Mouse (Mus musculus) embryonic facial prominence, embryonic 14.5 days (tissue): ENCODE results near the gene Rad51b. TPM values are rescaled to one million over a fixed set of nuclear protein-coding genes. Genes with fewer than 3 reads are reported as not detected.

Source experiments
- ATAC-seq: fragments of 200-750 bp; cut with Nextera tagmentation; 2 replicates; pipeline ENCODE4 v1.8.0; 2017; ENCODE audit warnings: low read depth, moderate number of reproducible peaks, moderate TSS enrichment
- DNase-seq: peaks from one replicate; pipeline ENCODE4 v3.0.0-alpha.2; 2015; ENCODE audit warnings: low spot score
- H3K27ac ChIP-seq: fragments of 300-500 bp; sonication (generic); replicated peaks from 2 replicates; pipeline ENCODE4 v1.5.1; 2014; ENCODE audit warnings: low read depth, mild to moderate bottlenecking, low read length, moderate library complexity
- H3K27me3 ChIP-seq: fragments of 300-500 bp; sonication (generic); replicated peaks from 2 replicates; pipeline ENCODE4 v1.6.1; 2014; ENCODE audit warnings: low read length; ENCODE audit not compliant: control insufficient read depth, insufficient read depth
- H3K36me3 ChIP-seq: fragments of 300-500 bp; sonication (generic); 2 replicates; pipeline ENCODE4 v1.6.1; 2014; ENCODE audit warnings: low read length, mixed read lengths; ENCODE audit not compliant: control insufficient read depth, insufficient read depth
- H3K4me1 ChIP-seq: fragments of 300-500 bp; sonication (generic); 2 replicates; pipeline ENCODE4 v1.6.1; 2014; ENCODE audit warnings: antibody characterized with exemption, low read length; ENCODE audit not compliant: control insufficient read depth, insufficient read depth
- H3K4me2 ChIP-seq: fragments of 300-500 bp; sonication (generic); 2 replicates; pipeline ENCODE4 v1.6.1; 2014; ENCODE audit warnings: low read depth, mild to moderate bottlenecking, low read length, moderate library complexity, mixed read lengths
- H3K4me3 ChIP-seq: fragments of 300-500 bp; sonication (generic); 2 replicates; pipeline ENCODE4 v1.5.1; 2014; ENCODE audit warnings: low read depth, mild to moderate bottlenecking, low read length
- H3K9ac ChIP-seq: fragments of 300-500 bp; sonication (generic); 2 replicates; pipeline ENCODE4 v1.6.1; 2014; ENCODE audit warnings: low read depth, mild to moderate bottlenecking, low read length, moderate library complexity, mixed read lengths
- H3K9me3 ChIP-seq: fragments of 300-500 bp; sonication (generic); 2 replicates; pipeline ENCODE4 v1.6.1; 2016; ENCODE audit warnings: low read length; ENCODE audit not compliant: control insufficient read depth
- WGBS: fragments of 180-500 bp; shearing (Covaris S2); extraction: QIAGEN DNeasy Blood & Tissue Kit; methylation state at CpG from one replicate; pipeline ENCODE4 v1.1.7; 2014; 5-methylcytosine and 5-hydroxymethylcytosine counted together
- polyA plus RNA-seq: library from polyadenylated mRNA; unstranded; fragments of >200 nt; fragmentation: Nextera tagmentation; extraction: Ambion mirVana; gene quantifications from 2 replicates; pipeline ENCODE4 v1.2.1, GENCODE M21; 2014

The Rad51b gene
- polyA plus RNA-seq, 1 experiment from 2014 or later = 5.1 TPM

- whole genome bisulfite sequencing = 64% methylated on average over 6 of the region's 6 CpGs
- no peaks in the 10 kb centered on the region for H3K36me3 ChIP-seq
- no peak overlapping the region for H3K9ac ChIP-seq
- H3K4me2 ChIP-seq = no peak overlapping the region
- H3K27me3 ChIP-seq = no peaks in the 10 kb centered on the region
- DNase-seq (no peak), ATAC-seq (no peak)
- no peak overlapping the region for H3K27ac ChIP-seq
- H3K9me3 ChIP-seq = no peaks in the 10 kb centered on the region
- no peak overlapping the region for H3K4me3 ChIP-seq
- H3K4me1 ChIP-seq = peaks cover 24% of the 10 kb centered on the region
Observed at GRCm38 (mm10) chr12:79714484-79714883, 417.4 kb downstream of the Rad51b start.

GRCm38 (mm10) chr12:79715506-79716345, 418.6 kb downstream of the Rad51b start:
- 33% methylated on average over 12 of the region's 12 CpGs for WGBS
- H3K27ac ChIP-seq = peak overlapping the region; percentile 78
- no peak overlapping the region for H3K4me2 ChIP-seq
- no peaks in the 10 kb centered on the region for H3K27me3 ChIP-seq
- no peaks in the 10 kb centered on the region for H3K9me3 ChIP-seq
- no peak overlapping the region for H3K4me3 ChIP-seq
- H3K4me1 ChIP-seq = peaks cover 28% of the 10 kb centered on the region
- peak overlapping the region; percentile 26 for H3K9ac ChIP-seq
- DNase-seq (peak; percentile 62), ATAC-seq (peak; percentile 69; the same call in 1 of the 2 replicates)
- no peaks in the 10 kb centered on the region for H3K36me3 ChIP-seq

- Histone ChIP-seq H3K36me3 (no peaks in the 10 kb centered on the region), H3K27me3 (no peaks in the 10 kb centered on the region), H3K27ac (peak overlapping the region; percentile 29; the same call in 1 of the 2 replicates), H3K4me3 (no peak overlapping the region), H3K4me1 (peaks cover 28% of the 10 kb centered on the region), H3K9ac (no peak overlapping the region), H3K4me2 (no peak overlapping the region), H3K9me3 (no peaks in the 10 kb centered on the region)
- ATAC-seq = peak; percentile 83; the same call in 1 of the 2 replicates
- peak; percentile 79 for DNase-seq
- 25% methylated on average over 10 of the region's 10 CpGs for WGBS
Observed at GRCm38 (mm10) chr12:79719091-79719846, 422.2 kb downstream of the Rad51b start.

- H3K36me3 ChIP-seq = no peaks in the 10 kb centered on the region
- no peak overlapping the region for H3K4me2 ChIP-seq
- WGBS = 33% methylated on average over 1 of the region's 1 CpGs
- DNase-seq = no peak
- no peaks in the 10 kb centered on the region for H3K27me3 ChIP-seq
- no peak overlapping the region for H3K9ac ChIP-seq
- ATAC-seq = no peak
- H3K27ac ChIP-seq = peak overlapping the region; percentile 29; the same call in 1 of the 2 replicates
- H3K9me3 ChIP-seq = no peaks in the 10 kb centered on the region
- peaks cover 27% of the 10 kb centered on the region for H3K4me1 ChIP-seq
- no peak overlapping the region for H3K4me3 ChIP-seq
Observed at GRCm38 (mm10) chr12:79719847-79720201, 422.7 kb downstream of the Rad51b start.

GRCm38 (mm10) chr12:79724875-79725274, 427.8 kb downstream of the Rad51b start:
- Histone ChIP-seq H3K9ac (no peak overlapping the region), H3K9me3 (peaks cover 18% of the 10 kb centered on the region), H3K27ac (no peak overlapping the region), H3K27me3 (no peaks in the 10 kb centered on the region), H3K36me3 (no peaks in the 10 kb centered on the region), H3K4me2 (no peak overlapping the region), H3K4me1 (peaks cover 2% of the 10 kb centered on the region), H3K4me3 (no peak overlapping the region)
- ATAC-seq = no peak
- DNase-seq = no peak

- Histone ChIP-seq H3K27me3 (no peaks in the 10 kb centered on the region), H3K4me2 (no peak overlapping the region), H3K9ac (no peak overlapping the region), H3K4me1 (no peaks in the 10 kb centered on the region), H3K9me3 (peaks cover 18% of the 10 kb centered on the region), H3K36me3 (no peaks in the 10 kb centered on the region), H3K27ac (no peak overlapping the region), H3K4me3 (no peak overlapping the region)
- ATAC-seq (no peak), DNase-seq (no peak)
Observed at GRCm38 (mm10) chr12:79725711-79726110, 428.6 kb downstream of the Rad51b start.

- Histone ChIP-seq H3K27ac (no peak overlapping the region), H3K27me3 (no peaks in the 10 kb centered on the region), H3K36me3 (no peaks in the 10 kb centered on the region), H3K4me3 (no peak overlapping the region), H3K4me2 (no peak overlapping the region), H3K9me3 (peaks cover 18% of the 10 kb centered on the region), H3K9ac (no peak overlapping the region), H3K4me1 (no peaks in the 10 kb centered on the region)
- ATAC-seq (no peak), DNase-seq (no peak)
- WGBS = 70% methylated on average over 2 of the region's 2 CpGs
Observed at GRCm38 (mm10) chr12:79726116-79726515, 429.0 kb downstream of the Rad51b start.

GRCm38 (mm10) chr12:79726959-79727358, 429.9 kb downstream of the Rad51b start:
- no peak overlapping the region for H3K9ac ChIP-seq
- H3K27me3 ChIP-seq = no peaks in the 10 kb centered on the region
- H3K27ac ChIP-seq = no peak overlapping the region
- H3K4me3 ChIP-seq = no peak overlapping the region
- no peak for ATAC-seq
- no peak overlapping the region for H3K4me2 ChIP-seq
- H3K9me3 ChIP-seq = peaks cover 18% of the 10 kb centered on the region
- DNase-seq = no peak
- no peaks in the 10 kb centered on the region for H3K36me3 ChIP-seq
- no peaks in the 10 kb centered on the region for H3K4me1 ChIP-seq
